Mouse (Mus musculus) left cerebral cortex, adult 11 months (tissue): ENCODE measurements at regions not wholly inside any gene's neighbourhood (a gene's known extent, or its start where the extent isn't known, plus 50 kb on each side); places are given as distances from the start of the nearest gene placed in this dataset.
"Not testable (repeated sequence)": the region's sequence is repeated elsewhere in the genome, so short reads cannot be mapped to it uniquely, and the experiment has no call there.

Source experiments
- DNase-seq: peaks from one replicate; pipeline ENCODE4 v3.0.0; 2022; ENCODE audit warnings: low spot score

DNA sequence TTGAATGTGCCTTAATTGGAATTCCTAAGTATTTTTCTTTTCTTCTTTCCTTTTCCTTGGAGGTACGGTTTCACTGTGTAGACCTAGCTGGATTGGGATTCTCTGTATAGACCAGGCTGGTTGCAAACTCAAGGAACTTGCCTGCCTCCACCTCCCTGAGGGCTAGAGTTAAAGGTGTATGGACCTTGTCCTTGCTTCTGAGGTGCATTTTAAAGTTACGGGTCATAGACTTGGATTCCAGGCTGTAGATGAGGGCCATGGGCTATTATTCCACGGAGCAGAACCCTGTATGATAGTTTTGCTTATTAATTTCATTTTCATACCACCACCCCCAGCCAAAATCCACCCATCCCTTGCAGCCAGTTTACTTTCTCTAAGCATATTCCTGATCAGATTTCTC lies 50.7 kb upstream of the Wdr26 start:
- DNase-seq: no peak

DNA sequence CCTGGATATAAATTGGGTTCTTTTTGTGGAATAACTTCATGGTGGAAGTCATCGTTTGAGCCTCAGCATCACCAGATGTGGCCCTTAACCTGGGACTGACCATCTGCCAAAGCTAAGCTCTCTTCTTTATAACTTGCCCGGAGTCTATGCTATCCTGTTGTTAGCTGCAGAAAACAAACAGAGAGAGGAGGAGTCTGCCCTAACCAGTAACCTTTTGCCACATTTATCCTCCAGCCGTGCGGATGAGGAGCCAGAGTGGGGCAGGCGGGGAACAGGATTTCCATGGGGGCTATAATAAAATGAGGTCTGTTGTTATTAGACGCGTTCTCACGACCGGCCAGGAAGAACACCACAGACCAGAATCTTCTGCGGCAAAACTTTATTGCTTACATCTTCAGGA lies 51.4 kb upstream of the Wdr26 start:
- no peak for DNase-seq

DNA sequence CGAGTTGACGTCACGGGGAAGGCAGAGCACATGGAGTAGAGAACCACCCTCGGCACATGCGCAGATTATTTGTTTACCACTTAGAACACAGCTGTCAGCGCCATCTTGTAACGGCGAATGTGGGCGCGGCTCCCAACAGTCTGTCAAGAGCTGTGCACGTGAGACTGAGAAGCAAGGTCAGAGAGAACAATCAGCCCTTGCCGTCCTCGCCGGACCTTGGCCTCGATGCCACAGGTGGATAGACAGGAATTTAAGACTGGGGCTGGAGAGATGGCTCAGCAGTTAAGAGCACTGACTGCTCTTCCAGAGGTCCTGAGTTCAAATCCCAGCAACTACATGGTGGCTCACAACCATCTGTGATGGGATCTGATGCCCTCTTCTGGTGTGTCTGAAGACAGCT lies 58.7 kb upstream of the Wdr26 start:
- DNase-seq: not testable (repeated sequence)

GRCm38 (mm10) chr1:181271164-181271563 lies 59.4 kb upstream of the Wdr26 start:
- DNase-seq: no peak

GRCm38 (mm10) chr1:181271821-181272220 lies 60.0 kb upstream of the Wdr26 start:
- no peak for DNase-seq

DNA sequence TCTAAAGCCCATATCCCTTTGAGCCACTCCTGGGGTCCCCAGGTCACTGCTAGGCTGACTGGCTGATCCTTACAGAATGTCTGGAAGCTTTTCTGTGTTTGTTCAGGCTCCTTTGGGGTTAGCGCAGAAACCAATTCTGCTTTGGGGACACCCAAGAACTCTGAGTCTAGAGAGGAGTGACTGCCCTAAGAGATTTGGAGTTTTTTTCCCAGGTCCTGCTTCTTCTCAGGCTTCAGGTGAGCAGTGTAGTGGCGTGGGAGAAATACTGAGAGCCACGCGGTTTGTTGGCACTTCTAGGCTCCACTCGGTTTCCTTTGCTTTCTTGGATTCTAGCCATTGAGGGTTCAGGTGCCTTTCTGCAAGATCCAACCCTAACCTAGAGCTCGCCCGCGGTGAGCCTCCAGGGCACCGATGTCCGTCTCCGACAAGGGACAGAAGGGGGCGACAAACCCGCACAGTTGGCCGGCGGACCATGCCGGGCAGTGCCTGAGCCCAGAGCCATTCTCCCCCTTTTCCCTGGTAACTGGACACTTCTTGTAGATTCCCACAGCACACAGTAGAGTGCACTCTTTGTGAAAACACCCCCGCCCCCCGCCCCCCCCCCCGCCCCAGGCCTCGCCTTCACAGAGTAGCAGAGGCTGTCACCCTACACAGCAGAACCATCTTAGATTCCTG lies 61.0 kb upstream of the Wdr26 start:
- DNase-seq: peak; percentile 55

- DNase-seq: no peak
Measured at GRCm38 (mm10) chr1:181273540-181274204, 61.9 kb upstream of the Wdr26 start.

DNA sequence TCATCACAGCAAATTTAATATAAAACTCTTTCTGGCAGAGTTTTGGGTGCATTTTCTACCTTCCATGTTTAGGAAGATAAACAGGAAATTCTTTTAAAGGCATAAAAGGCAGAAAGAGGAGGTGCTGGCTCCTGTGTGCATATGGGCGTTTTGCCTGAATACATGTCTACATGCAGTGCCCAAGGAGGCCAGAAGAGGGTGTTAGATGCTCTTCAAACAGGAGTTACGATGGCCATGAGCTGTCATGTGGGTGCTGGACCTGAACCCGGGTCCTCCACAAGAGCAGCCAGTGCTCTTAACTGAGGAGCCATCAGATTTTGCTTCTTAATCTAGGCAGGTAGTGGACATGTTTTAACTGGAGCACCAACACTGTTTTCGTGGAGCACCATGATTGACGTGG lies 69.0 kb upstream of the Wdr26 start:
- DNase-seq: no peak

- not testable (repeated sequence) for DNase-seq
Measured at GRCm38 (mm10) chr1:181282986-181283385, 69.4 kb upstream of the Cnih3 start.

GRCm38 (mm10) chr1:181283539-181283938 lies 68.9 kb upstream of the Cnih3 start:
- not testable (repeated sequence) for DNase-seq

DNA sequence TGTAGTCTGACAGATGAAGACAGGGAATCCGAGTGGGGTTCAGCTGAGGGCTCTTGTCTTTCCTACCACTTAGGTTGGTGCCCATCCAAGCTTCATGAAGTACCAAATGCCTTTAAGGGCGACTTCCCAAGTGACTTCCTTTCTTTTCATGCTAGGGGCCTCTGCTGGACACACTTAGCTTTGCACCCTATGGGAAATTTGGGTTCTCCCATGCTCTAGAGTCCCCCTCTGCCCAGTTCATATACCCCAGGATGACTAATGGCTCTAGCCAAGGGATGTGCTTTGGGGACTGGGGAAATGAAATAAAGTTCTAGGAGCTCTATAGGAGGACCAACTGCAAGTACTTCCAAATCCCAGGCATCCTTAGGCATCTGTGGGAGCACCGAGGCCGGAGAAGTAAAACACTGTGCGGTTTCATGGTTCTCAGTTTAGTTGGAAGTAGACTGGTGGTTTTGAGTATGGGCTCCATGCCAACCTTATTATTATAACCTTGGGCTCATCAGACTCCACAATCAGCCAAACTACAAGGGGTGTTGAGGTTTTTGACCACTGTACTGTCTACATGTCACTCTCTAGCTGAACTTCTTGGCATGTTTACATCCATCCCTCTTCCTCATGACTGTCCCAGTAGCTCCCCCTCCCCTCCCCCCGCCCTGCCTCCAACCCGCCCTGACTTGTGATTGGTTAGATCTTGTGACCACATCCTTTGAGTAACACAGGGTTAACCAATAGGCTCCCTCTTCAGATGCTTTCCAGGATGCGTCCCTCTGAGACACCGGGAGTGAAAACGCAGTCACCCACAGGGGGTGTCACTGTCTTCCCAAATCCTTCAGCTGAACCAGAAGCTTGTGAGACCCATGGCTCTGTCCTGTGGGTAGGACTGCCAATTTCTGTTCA lies 67.9 kb upstream of the Cnih3 start:
- no peak for DNase-seq

DNA sequence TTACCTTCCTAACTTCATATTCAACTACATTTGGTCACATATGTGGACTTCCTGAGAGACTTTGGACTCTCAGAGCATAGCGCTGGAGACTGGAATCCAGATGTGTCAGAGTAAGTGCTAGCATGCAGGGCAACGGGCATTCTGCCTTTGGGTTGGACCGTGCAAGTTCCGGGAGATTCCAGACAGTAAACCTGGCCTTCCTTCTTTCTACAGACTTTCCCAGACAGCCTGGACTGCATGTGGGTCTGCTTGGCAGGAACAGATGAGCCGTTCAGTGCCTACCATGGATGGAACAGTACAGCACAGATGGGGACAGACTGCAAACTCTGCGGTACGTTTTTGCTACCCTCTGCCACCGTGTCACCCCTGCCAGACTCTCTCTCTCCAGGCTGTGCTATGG lies 66.8 kb upstream of the Cnih3 start:
- no peak for DNase-seq

DNA sequence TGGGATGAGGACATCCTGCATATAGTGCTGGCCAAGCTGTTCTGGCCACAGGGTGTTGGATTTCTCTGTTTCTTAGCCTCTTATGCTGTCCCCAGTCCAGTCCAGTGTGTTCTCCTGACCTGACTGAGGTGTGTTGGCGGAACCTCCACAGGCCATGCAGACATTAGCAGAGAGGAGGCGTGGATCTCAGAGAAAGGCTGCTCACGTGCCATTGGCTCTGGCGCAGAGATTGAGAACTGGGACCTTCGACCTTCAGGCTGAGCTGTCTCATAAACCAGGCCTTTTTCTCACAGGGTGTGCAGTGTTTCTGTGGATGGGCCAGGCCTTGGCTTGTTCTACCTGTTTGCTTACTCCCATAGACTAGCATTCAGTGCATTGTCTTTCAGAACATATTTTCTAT lies 66.3 kb upstream of the Cnih3 start:
- DNase-seq: no peak

GRCm38 (mm10) chr1:181287166-181287565 lies 65.3 kb upstream of the Cnih3 start:
- DNase-seq: no peak

- no peak for DNase-seq
Measured at GRCm38 (mm10) chr1:181289385-181290035, 62.9 kb upstream of the Cnih3 start.

DNA sequence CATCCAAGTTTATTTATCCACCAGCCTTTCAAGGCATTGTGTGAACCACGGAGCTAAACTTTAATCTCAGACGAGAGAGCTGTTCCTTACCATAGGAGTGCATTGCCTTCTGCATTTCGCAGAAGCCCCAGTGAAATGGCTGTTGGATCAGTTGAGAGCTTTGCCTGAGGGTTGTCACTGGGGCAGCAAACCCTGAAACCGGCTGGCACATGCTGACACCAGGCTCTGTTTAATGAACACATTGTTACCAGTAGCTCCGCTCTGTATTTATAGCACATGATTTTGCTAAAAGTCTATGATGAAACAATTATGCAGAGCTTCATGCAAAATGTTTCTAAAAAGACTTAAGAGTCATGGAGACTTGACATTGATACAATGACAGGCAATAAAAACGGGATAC lies 61.2 kb upstream of the Cnih3 start:
- DNase-seq: no peak

DNA sequence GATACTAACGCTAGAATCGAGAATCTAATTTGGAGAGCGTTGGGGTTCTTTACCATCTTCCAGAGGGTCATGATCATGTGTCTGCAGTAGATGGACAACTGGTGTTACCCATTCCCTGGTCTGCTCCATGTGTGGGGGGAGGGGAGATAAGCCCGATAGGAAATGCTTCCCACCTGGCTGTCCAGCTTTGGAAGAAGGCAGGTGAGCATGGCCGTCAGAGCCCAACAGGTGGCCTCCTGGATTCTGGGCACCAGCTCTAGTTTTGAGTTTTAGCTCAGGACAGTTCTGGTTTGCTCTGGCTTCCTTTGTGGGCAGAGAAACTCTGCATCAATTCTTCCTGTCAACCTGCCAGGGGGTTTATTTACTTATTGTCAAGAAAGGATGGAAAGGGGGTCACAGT lies 60.5 kb upstream of the Cnih3 start:
- no peak for DNase-seq

- DNase-seq: no peak
Measured at GRCm38 (mm10) chr1:181293079-181293865, 59.2 kb upstream of the Cnih3 start.

DNA sequence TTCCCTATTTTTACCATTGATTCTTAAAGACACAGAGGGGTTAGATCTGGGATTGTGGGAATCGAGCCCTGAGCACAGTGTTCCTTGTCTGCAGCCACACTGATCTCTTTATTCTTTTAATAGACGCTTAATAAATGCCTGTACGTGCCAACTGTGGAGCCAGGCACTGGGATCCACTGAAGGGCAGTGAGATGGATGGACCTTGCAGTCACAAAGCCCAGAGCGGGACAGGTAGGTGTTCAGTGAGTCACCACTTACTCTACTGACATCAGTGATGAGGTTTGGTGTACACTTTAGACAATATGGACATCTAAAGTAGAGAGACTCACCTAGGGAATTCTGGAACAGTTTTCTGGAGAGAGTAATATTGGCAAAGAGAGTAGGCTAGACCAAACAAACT lies 56.8 kb upstream of the Cnih3 start:
- no peak for DNase-seq

DNA sequence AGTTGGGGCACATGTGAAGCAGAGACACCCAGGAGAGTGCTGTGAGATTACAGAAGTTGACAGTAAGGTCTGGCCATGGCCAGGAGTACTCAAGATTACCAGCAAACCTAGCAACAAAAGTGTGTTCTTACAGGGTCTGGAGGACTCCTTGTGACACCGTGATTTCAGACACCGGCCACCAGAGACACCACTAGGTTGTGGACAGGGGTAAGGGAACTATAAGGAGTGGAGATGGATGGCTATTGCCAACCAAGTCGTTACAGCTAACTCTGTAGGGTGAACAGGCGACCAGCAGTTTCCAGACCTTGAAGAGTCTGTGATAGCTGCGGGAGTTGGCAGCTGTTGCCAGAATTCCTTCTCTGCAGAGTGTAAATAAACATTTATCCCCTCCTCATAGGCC lies 54.4 kb upstream of the Cnih3 start:
- no peak for DNase-seq

DNA sequence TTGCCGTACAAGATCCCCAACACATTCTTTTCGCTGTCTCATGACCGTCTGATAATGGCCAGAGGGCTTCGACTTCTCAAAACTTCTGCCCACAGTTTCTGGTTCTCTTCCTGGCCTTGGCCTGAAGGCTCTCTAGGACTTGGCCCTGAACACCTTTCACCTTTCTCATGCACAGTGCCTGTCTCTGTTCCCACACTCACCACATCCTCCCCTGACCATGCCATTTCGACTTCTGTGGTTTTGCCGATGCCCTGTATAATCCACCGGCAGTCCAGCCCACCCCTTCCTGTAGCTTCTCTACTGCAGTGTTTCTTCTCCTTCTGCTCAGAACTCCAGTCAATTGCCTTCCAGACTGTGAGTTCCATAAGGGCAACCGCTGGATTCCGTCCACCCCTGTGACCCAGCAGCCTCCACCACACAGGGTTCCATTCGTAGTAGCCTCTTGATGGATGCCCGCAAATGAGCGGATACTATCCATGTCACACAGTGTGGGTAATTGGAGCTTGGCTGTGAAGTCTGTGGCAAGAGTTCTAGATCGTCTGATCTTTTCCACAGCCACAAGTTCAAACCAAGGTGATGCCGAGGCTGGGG lies 53.3 kb upstream of the Cnih3 start:
- DNase-seq: no peak
